Mouse (Mus musculus) ES-E14 (cell line): ENCODE measurements around the gene Atp6v1c2. TPM values are rescaled to one million over a fixed set of nuclear protein-coding genes. Genes with fewer than 3 reads are reported as not detected.

Source experiments
- DNase-seq: peaks from one replicate; pipeline ENCODE4 v3.0.0-alpha.2; 2013; ENCODE audit warnings: low read depth, low spot score
- H3K27ac ChIP-seq: 2 replicates; pipeline ENCODE4 v1.5.1; 2012; ENCODE audit warnings: low read depth, mild to moderate bottlenecking, low read length, moderate library complexity, mixed read lengths; ENCODE audit not compliant: poor library complexity, insufficient read depth, severe bottlenecking
- H3K36me3 ChIP-seq: 2 replicates; pipeline ENCODE4 v1.6.1; 2012; ENCODE audit warnings: mild to moderate bottlenecking, low read length, moderate library complexity, mixed read lengths; ENCODE audit not compliant: control insufficient read depth, poor library complexity, insufficient read depth, severe bottlenecking
- H3K4me1 ChIP-seq, 2 experiments: fragments of 150-350 bp in 1 of 2; sonication (generic) in 1 of 2; 2 replicates each; pipeline ENCODE4 v1.6.1; 2012; ENCODE audit warnings: low read length in 2 of 2, mild to moderate bottlenecking in 1 of 2, mixed read lengths in 1 of 2; ENCODE audit not compliant: control insufficient read depth in 2 of 2, insufficient read depth in 2 of 2, poor library complexity in 1 of 2
- H3K4me3 ChIP-seq, 2 experiments: fragments of 150-350 bp in 1 of 2; sonication (generic) in 1 of 2; 2 replicates each; pipeline ENCODE4 v1.5.1; 2012; ENCODE audit warnings: low read length in 2 of 2, low read depth in 1 of 2, mild to moderate bottlenecking in 1 of 2, mixed read lengths in 1 of 2; ENCODE audit not compliant: insufficient read depth in 1 of 2, poor library complexity in 1 of 2, severe bottlenecking in 1 of 2
- H3K9ac ChIP-seq: 2 replicates; pipeline ENCODE4 v1.6.1; 2012; ENCODE audit warnings: low read depth, mild to moderate bottlenecking, low read length, mixed read lengths; ENCODE audit not compliant: poor library complexity, insufficient read depth, severe bottlenecking
- H3K9me3 ChIP-seq: fragments of 150-350 bp; sonication (generic); 2 replicates; pipeline ENCODE4 v1.6.1; 2012; ENCODE audit warnings: low read depth, mild to moderate bottlenecking, low read length; ENCODE audit not compliant: control insufficient read depth, insufficient read depth
- CHD2 ChIP-seq: IDR thresholded peaks from 2 replicates; pipeline ENCODE4 v1.6.1; 2014; ENCODE audit warnings: mild to moderate bottlenecking, low read depth, low read length, inconsistent platforms
- HCFC1 ChIP-seq: IDR thresholded peaks from 2 replicates; pipeline ENCODE4 v1.6.1; 2012; ENCODE audit warnings: low read length, inconsistent platforms, borderline replicate concordance; ENCODE audit not compliant: insufficient read depth
- MAFK ChIP-seq: IDR thresholded peaks from 2 replicates; pipeline ENCODE4 v1.6.1; 2014; ENCODE audit warnings: mild to moderate bottlenecking, low read depth, low read length, inconsistent platforms; ENCODE audit not compliant: insufficient read depth
- ZC3H11A ChIP-seq: IDR thresholded peaks from 2 replicates; pipeline ENCODE4 v1.6.1; 2012; ENCODE audit warnings: low read depth, mild to moderate bottlenecking, inconsistent platforms, low read length, borderline replicate concordance
- ZNF384 ChIP-seq: IDR thresholded peaks from 2 replicates; pipeline ENCODE4 v1.6.1; 2012; ENCODE audit warnings: low read depth, low read length, inconsistent platforms
- in situ Hi-C, 2 experiments: fragments of 600-800 bp; cut with MboI; formaldehyde crosslinking; loops; one replicate each; pipeline ENCODE4 v1.15.1; 2025; ENCODE audit warnings: low sequenced_read_pairs in 2 of 2, inconsistent platforms in 1 of 2; ENCODE audit not compliant: unreplicated experiment in 2 of 2
- total RNA-seq: library from RNA; depleted of rRNA; stranded (reverse); fragments of 300-350 nt; gene quantifications from 2 replicates; pipeline ENCODE4 v1.2.3, GENCODE M21; 2012

Atp6v1c2 gene
- total RNA-seq, 1 experiment = 0.36 TPM

GRCm38 (mm10) chr12:17371589-17372235, 42.6 kb upstream of the Atp6v1c2 start:
- Histone ChIP-seq H3K9me3 (no peaks in the 10 kb centered on the region), H3K4me3 (no peak overlapping the region), H3K36me3 (peaks cover 37% of the 10 kb centered on the region), H3K9ac (no peak overlapping the region), H3K4me1 (no peaks in the 10 kb centered on the region), H3K27ac (no peak overlapping the region)
- in situ Hi-C loops = no loop called here
- TF ChIP-seq ZC3H11A = 0 out of 2 replicates have a peak, but pooled peaks have one; percentile 43
- no peak for TF ChIP-seq ZNF384
- DNase-seq = peak; percentile 43

DNA sequence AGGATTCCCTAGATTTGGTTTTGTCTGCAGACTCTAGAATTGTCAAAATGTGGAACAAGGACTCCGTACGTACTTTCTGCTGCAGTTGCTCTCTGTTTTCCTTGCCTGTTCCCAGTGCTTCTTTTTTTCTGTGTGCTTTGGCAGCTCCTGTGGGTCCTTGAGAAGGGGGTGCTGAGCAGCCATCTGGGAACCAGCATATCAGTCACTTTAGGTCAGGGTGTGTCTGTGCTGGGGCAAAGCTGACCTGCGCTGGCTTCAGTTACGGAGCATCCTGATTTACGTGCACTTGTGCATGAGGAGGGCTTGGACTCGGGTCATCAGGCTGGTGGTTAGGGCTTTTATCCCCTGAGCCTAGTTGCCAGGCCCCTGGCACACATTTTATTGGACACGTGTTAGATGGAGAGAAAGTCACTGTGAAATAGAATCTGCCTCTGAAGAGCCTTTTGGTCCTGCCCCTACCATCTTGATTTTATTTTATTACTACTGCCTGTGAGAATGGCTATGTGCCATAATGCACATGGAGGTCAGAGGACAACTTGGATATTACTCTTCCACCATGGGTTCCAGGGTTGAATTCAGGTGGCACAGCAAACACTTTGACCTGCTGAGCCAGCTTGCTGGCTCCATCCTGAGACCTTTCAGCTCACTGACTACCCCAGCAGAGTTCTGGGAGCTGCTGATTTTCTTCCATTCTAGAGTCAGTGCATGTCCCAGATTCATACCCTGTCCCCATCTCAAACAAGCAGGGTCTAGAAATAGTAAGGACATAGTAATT, 40.6 kb upstream of the Atp6v1c2 start:
- H3K36me3 ChIP-seq = peaks cover 30% of the 10 kb centered on the region
- no peak for DNase-seq
- no peaks in the 10 kb centered on the region for H3K9me3 ChIP-seq
- H3K27ac ChIP-seq = no peak overlapping the region
- H3K4me3 ChIP-seq = no peak overlapping the region
- no peaks in the 10 kb centered on the region for H3K4me1 ChIP-seq
- in situ Hi-C loops = no loop called here
- TF ChIP-seq HCFC1 = no peak
- TF ChIP-seq CHD2 = no peak
- TF ChIP-seq ZNF384 = no peak
- TF ChIP-seq ZC3H11A = no peak
- no peak for TF ChIP-seq MAFK
- no peak overlapping the region for H3K9ac ChIP-seq

DNA sequence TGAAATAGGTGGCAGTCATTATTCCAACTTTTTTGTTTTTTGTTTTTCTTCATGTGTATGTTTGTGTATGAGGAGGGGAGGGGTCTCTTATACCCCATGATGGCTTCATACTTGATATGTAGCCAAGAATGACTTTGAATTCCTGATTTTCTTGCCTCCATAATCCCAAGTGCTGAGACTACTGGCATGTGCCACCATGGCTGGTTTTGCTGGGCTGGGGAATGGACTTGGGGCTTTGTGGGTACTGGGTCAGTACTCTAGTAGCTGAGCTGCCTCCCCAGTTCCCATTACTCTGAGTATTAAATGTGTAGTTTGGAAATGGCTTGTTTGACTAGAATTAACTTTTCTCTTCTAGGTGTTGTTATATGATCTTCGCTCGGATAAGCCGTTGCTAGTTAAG, 40.0 kb upstream of the Atp6v1c2 start:
- in situ Hi-C loops = no loop called here
- peaks cover 28% of the 10 kb centered on the region for H3K36me3 ChIP-seq

DNA sequence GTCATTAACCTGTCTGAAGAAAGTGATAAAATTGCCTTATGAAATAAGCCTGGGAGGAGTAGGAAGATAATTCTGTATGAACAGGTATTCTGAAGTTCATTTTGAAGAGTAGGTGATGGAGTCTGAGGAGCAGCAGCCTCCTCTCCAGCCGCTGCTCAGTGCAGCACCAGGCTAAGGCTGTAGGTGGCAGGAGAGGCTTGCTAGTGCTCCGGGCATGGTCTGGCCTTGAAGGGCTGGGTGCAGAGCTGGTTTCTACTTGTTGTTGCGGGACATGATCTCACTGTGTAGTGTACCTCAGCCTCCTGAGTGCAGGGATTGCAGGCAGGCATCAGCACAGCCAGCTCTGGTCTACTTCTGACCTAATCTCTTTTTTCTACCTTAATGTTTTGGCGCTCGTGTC, 37.8 kb upstream of the Atp6v1c2 start:
- in situ Hi-C loops = no loop called here
- peaks cover 23% of the 10 kb centered on the region for H3K36me3 ChIP-seq
- peak; percentile 24 for DNase-seq

More for the DNA sequence above, 40.0 kb upstream of the Atp6v1c2 start:
- no peak overlapping the region for H3K4me3 ChIP-seq
- no peak for TF ChIP-seq ZNF384
- no peak for TF ChIP-seq ZC3H11A
- no peak for TF ChIP-seq CHD2
- no peak for TF ChIP-seq HCFC1
- no peak for TF ChIP-seq MAFK
- no peak overlapping the region for H3K9ac ChIP-seq
- H3K4me1 ChIP-seq = no peaks in the 10 kb centered on the region
- no peaks in the 10 kb centered on the region for H3K9me3 ChIP-seq
- DNase-seq = no peak
- no peak overlapping the region for H3K27ac ChIP-seq

More for the DNA sequence above, 37.8 kb upstream of the Atp6v1c2 start:
- Histone ChIP-seq H3K9me3 (no peaks in the 10 kb centered on the region), H3K27ac (no peak overlapping the region), H3K4me1 (no peaks in the 10 kb centered on the region), H3K9ac (no peak overlapping the region), H3K4me3 (no peak overlapping the region)
- TF ChIP-seq MAFK = no peak
- TF ChIP-seq HCFC1 = no peak
- TF ChIP-seq ZNF384 = no peak
- no peak for TF ChIP-seq CHD2
- TF ChIP-seq ZC3H11A = no peak
